Mouse (Mus musculus) liver, embryonic 14.5 days (tissue): ENCODE data around the gene Ppp1r21.

ENCODE experiments used
- CTCF ChIP-seq: IDR thresholded peaks from 2 replicates; pipeline ENCODE4 v1.5.1; 2016; ENCODE audit warnings: antibody characterized with exemption, low read depth, control low read depth
- EP300 ChIP-seq: IDR thresholded peaks from 2 replicates; pipeline ENCODE4 v1.6.1; 2016; ENCODE audit warnings: antibody characterized with exemption, low read depth

DNA sequence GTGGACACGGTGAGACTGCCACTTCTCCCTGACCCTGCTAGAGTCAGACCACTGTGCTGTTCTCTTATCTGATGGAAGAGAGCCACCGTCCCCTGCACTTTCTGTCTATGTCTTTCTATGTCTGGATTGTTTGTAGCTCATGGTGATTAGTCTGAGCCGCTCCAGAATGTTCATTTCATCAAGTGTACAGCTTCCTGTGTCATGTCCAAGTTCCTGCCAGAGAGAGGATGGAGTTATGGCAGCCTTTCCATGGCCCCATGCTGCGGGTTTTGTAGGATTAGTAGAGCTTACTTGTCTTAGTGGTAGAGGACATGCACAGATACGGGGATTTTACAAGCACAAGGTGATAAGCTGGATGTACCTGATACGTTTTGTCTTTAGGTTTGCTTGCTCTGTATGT lies 50.6 kb downstream of the Ppp1r21 start:
- TF ChIP-seq EP300 (no peak), CTCF (no peak)
